9 mouse cellular contexts compared by ENCODE assay signal in genomic region chr5:149312884-149313652, GRCm38 (mm10). TPM values are rescaled to one million over a fixed set of nuclear protein-coding genes. Genes with fewer than 3 reads are reported as not detected.
DNase-seq lines count a peak whose midpoint lies in the region; ATAC-seq lines count a peak whose summit lies in the region.
"Had no signal": no experiment of that assay in that cellular context is flagged by ENCODE, and none has a peak within 500 bp of the region (broad histone marks: within the 10 kb centered on the region; RNA-seq: fewer than 3 reads in every experiment).

No protein-coding gene starts in this region.

- peak overlapping the region; percentile 26; the same call in 1 of the 2 replicates for H3K4me2 ChIP-seq in limb, embryonic 15.5 days
- peak overlapping the region; percentile 38 for H3K4me2 ChIP-seq in stomach, embryonic 16.5 days (ENCODE audit: low read depth, low read length)
- H3K4me2 ChIP-seq in midbrain, embryonic 11.5 days: no peak overlapping the region
- H3K4me2 ChIP-seq: neural tube, embryonic 12.5 days had no signal

- peak; percentile 42 for DNase-seq in urinary bladder, postnatal 14 days (ENCODE audit: low spot score)
- no peak for DNase-seq in urinary bladder, postnatal 36 days (ENCODE audit: low spot score in 2 of 2)
- peak; percentile 27 to 35 for DNase-seq in heart, postnatal 10 days
- no peak for DNase-seq in retina, postnatal 1 day
- no peak for DNase-seq in midbrain, embryonic 11.5 days (ENCODE audit: low spot score, missing footprints)
- DNase-seq in cerebellum, postnatal 10 days: no peak

- H3K9me3 ChIP-seq in limb, embryonic 15.5 days: no peaks in the 10 kb centered on the region
- H3K9me3 ChIP-seq in stomach, embryonic 16.5 days (replicated peaks; ENCODE audit: control insufficient read depth, low read length): 0 out of 2 replicates have a peak, but pooled peaks cover 3% of the 10 kb centered on the region
- H3K9me3 ChIP-seq in midbrain, embryonic 11.5 days (ENCODE audit: control insufficient read depth, low read length): no peaks in the 10 kb centered on the region

- no peak overlapping the region for H3K9ac ChIP-seq in limb, embryonic 15.5 days
- H3K9ac ChIP-seq in stomach, embryonic 16.5 days (ENCODE audit: low read length): peak overlapping the region; percentile 34
- no peak overlapping the region for H3K9ac ChIP-seq in midbrain, embryonic 11.5 days (ENCODE audit: low read length)
- H3K9ac ChIP-seq: neural tube, embryonic 12.5 days had no signal

- H3K36me3 ChIP-seq in limb, embryonic 15.5 days: no peaks in the 10 kb centered on the region
- H3K36me3 ChIP-seq in stomach, embryonic 16.5 days (ENCODE audit: control insufficient read depth, insufficient read depth, low read length): no peaks in the 10 kb centered on the region
- H3K36me3 ChIP-seq in midbrain, embryonic 11.5 days (ENCODE audit: control insufficient read depth, insufficient read depth, low read length): no peaks in the 10 kb centered on the region
- H3K36me3 ChIP-seq: neural tube, embryonic 12.5 days had no signal

- H3K4me1 ChIP-seq in limb, embryonic 15.5 days: peaks cover 20% of the 10 kb centered on the region
- H3K4me1 ChIP-seq in stomach, embryonic 16.5 days (ENCODE audit: control insufficient read depth, insufficient read depth, low read length): no peaks in the 10 kb centered on the region
- H3K4me1 ChIP-seq in midbrain, embryonic 11.5 days (ENCODE audit: control insufficient read depth, insufficient read depth, low read length): peaks cover 7% of the 10 kb centered on the region

- intact Hi-C loops in heart, postnatal 10 days (cut with DNase I): no loop called here

- peak overlapping the region; percentile 88 for H3K27ac ChIP-seq in limb, embryonic 15.5 days
- H3K27ac ChIP-seq in stomach, embryonic 16.5 days (ENCODE audit: low read length): peak overlapping the region; percentile 69
- no peak overlapping the region for H3K27ac ChIP-seq in midbrain, embryonic 11.5 days (ENCODE audit: low read depth, low read length)
- H3K27ac ChIP-seq: neural tube, embryonic 12.5 days had no signal

- peak overlapping the region; percentile 4; the same call in 1 of the 2 replicates for H3K4me3 ChIP-seq in limb, embryonic 15.5 days
- peak overlapping the region; percentile 27 for H3K4me3 ChIP-seq in stomach, embryonic 16.5 days (replicated peaks; ENCODE audit: low read length)
- H3K4me3 ChIP-seq in midbrain, embryonic 11.5 days (ENCODE audit: low read depth, low read length): no peak overlapping the region
- H3K4me3 ChIP-seq: neural tube, embryonic 12.5 days had no signal

- peak; percentile 19; the same call in 1 of the 2 replicates for ATAC-seq in limb, embryonic 15.5 days (ENCODE audit: insufficient number of reproducible peaks, low FRiP score, low TSS enrichment, low read depth)
- no peak for ATAC-seq in stomach, embryonic 16.5 days (ENCODE audit: insufficient read depth, low FRiP score)
- no peak for ATAC-seq in midbrain, embryonic 11.5 days (ENCODE audit: low FRiP score)

- H3K27me3 ChIP-seq in limb, embryonic 15.5 days: no peaks in the 10 kb centered on the region
- no peaks in the 10 kb centered on the region for H3K27me3 ChIP-seq in stomach, embryonic 16.5 days (ENCODE audit: control insufficient read depth, insufficient read depth, low read length)
- H3K27me3 ChIP-seq in midbrain, embryonic 11.5 days (ENCODE audit: control insufficient read depth, insufficient read depth, low read length): no peaks in the 10 kb centered on the region
- H3K27me3 ChIP-seq: neural tube, embryonic 12.5 days had no signal

- WGBS in limb, embryonic 15.5 days: 25% methylated on average over 23 of the region's 23 CpGs
- 35% methylated on average over 23 of the region's 23 CpGs for WGBS in stomach, embryonic 16.5 days
- 72% methylated on average over 23 of the region's 23 CpGs for WGBS in midbrain, embryonic 11.5 days

RNA-seq across cellular contexts. Expression of gene Alox5ap, which starts 48.5 kb away (rescaled TPM):
- 10 to 100 TPM; 10.1 to 12.0 TPM for total RNA-seq in heart, postnatal 10 days (2021)
- polyA plus RNA-seq in limb, embryonic 15.5 days (2015; fragmentation: Nextera tagmentation; extraction: Ambion mirVana): 23.8 and 25.3 TPM in 2 replicates
- 24.6 and 32.8 TPM in 2 replicates for polyA plus RNA-seq in stomach, embryonic 16.5 days (2015; fragmentation: Nextera tagmentation; extraction: Ambion mirVana)
- polyA plus RNA-seq in midbrain, embryonic 11.5 days (2014; fragmentation: Nextera tagmentation; extraction: Ambion mirVana): 6.3 and 9.3 TPM in 2 replicates

Comparison
In these comparisons a context has a peak if more than half of its experiments do, and no peak if none do; other contexts are left out.
1. DNase-seq: peak in urinary bladder, postnatal 14 days (single experiment) and heart, postnatal 10 days (2 of 2); none in urinary bladder, postnatal 36 days (0 of 2), retina, postnatal 1 day (single experiment), midbrain, embryonic 11.5 days (single experiment) and cerebellum, postnatal 10 days (0 of 2).